Mouse (Mus musculus) gastrocnemius, postnatal 10 days (tissue): ENCODE measurements at regions not wholly inside any gene's neighbourhood (a gene's known extent, or its start where the extent isn't known, plus 50 kb on each side); places are given as distances from the start of the nearest gene placed in this dataset.

Experiments used
- DNase-seq: peaks from one replicate; pipeline ENCODE4 v3.0.0; 2021; ENCODE audit warnings: mixed read lengths

GRCm38 (mm10) chr17:9845451-9846075 is 176.0 kb upstream of the Pabpc6 start:
- DNase-seq: no peak

- no peak for DNase-seq
These were observed 171.6 kb upstream of the Pabpc6 start for GRCm38 (mm10) chr17:9841103-9841502.

GRCm38 (mm10) chr17:9839256-9839655 is 169.7 kb upstream of the Pabpc6 start:
- DNase-seq: no peak

GRCm38 (mm10) chr17:9836995-9837842 is 167.7 kb upstream of the Pabpc6 start:
- DNase-seq: no peak

GRCm38 (mm10) chr17:9829895-9830294 is 160.4 kb upstream of the Pabpc6 start:
- DNase-seq: no peak

GRCm38 (mm10) chr17:9821358-9821757 is 151.8 kb upstream of the Pabpc6 start:
- DNase-seq: no peak

- DNase-seq: no peak
These were observed 147.5 kb upstream of the Pabpc6 start for GRCm38 (mm10) chr17:9817056-9817455.

GRCm38 (mm10) chr17:9797069-9797468 is 127.6 kb upstream of the Pabpc6 start:
- no peak for DNase-seq

- DNase-seq: no peak
These were observed 126.9 kb upstream of the Pabpc6 start for GRCm38 (mm10) chr17:9796225-9796988.

GRCm38 (mm10) chr17:9778866-9779265 is 109.3 kb upstream of the Pabpc6 start:
- DNase-seq: no peak

GRCm38 (mm10) chr17:9777165-9777564 is 107.6 kb upstream of the Pabpc6 start:
- DNase-seq: no peak

GRCm38 (mm10) chr17:9776286-9777016 is 106.9 kb upstream of the Pabpc6 start:
- DNase-seq: no peak

GRCm38 (mm10) chr17:9775668-9776151 is 106.2 kb upstream of the Pabpc6 start:
- DNase-seq: no peak

- DNase-seq: no peak
These were observed 105.5 kb upstream of the Pabpc6 start for GRCm38 (mm10) chr17:9774740-9775629.

- no peak for DNase-seq
These were observed 104.2 kb upstream of the Pabpc6 start for GRCm38 (mm10) chr17:9773744-9774143.

- no peak for DNase-seq
These were observed 98.8 kb upstream of the Pabpc6 start for GRCm38 (mm10) chr17:9768275-9768674.

GRCm38 (mm10) chr17:9765680-9766250 is 96.2 kb upstream of the Pabpc6 start:
- no peak for DNase-seq

GRCm38 (mm10) chr17:9764701-9765359 is 95.3 kb upstream of the Pabpc6 start:
- no peak for DNase-seq

GRCm38 (mm10) chr17:9764041-9764606 is 94.6 kb upstream of the Pabpc6 start:
- DNase-seq: no peak

GRCm38 (mm10) chr17:9763110-9763509 is 93.6 kb upstream of the Pabpc6 start:
- DNase-seq: no peak
